Mouse (Mus musculus): Measurements from ENCODE around the gene Zfp811. TPM values are rescaled to one million over a fixed set of nuclear protein-coding genes. Genes with fewer than 3 reads are reported as not detected.

The Zfp811 gene
- polyA plus RNA-seq, 1 experiment from 2014 or later: 0.88 TPM

DNA sequence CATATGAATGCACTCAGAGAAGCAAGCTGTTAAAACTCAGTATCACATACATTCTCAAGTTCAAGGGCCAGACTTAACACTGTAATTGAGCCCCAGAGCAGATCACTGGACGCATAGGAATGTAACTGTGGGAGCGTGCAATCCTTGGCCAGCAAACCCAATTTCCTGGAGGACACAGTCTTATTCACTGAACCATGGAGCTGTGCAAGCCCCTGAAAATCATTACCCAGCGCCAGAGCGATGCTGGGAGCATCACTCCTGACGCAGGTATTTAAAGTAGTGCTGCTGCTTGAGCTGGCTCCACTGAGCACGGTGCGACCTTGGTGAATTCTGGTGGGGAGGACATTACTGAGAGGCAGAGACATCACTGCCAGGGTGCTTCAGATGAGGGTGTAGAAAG, 4.4 kb upstream of the Zfp811 start:
- Histone ChIP-seq H3K4me3 (ENCODE audit: low read length) (no peak overlapping the region), H3K4me1 (ENCODE audit: control insufficient read depth, insufficient read depth, low read length) (peaks cover 6% of the 10 kb centered on the region; the same call in 1 of the 2 replicates), H3K27me3 (ENCODE audit: control insufficient read depth, insufficient read depth, low read length) (no peaks in the 10 kb centered on the region), H3K36me3 (ENCODE audit: control insufficient read depth, insufficient read depth) (peaks cover 12% of the 10 kb centered on the region), H3K4me2 (ENCODE audit: low read depth, low read length) (no peak overlapping the region), H3K9me3 (replicated peaks; ENCODE audit: control insufficient read depth, low read length) (no peaks in the 10 kb centered on the region), H3K9ac (ENCODE audit: low read length) (no peak overlapping the region), H3K27ac (ENCODE audit: low read length) (no peak overlapping the region)
- ATAC-seq (replicated peaks; ENCODE audit: extremely low read depth, insufficient read depth, low FRiP score): no peak
- 74% methylated on average over 7 of the region's 7 CpGs for WGBS

DNA sequence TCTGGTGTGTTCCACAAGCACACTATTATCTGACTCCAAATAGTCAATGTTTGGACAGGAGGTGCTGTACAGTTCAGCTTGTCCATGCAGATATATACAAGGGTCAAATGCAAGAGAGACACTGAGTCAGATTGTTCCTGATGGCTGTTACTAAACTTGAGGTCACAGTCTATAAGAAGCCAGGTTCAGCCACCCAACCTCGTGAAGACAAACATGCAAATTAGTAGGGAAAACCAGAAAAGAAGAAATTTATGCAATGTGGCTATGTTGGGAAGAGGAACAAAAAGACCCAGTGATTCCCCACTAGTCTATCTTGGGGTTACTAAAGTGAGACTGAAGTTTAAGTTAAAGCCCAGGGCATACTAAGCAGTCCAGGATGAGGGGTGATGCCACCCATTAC, 917 bp upstream of the Zfp811 start:
- 0 out of 2 replicates have a peak, but pooled peaks cover 3% of the 10 kb centered on the region for H3K27me3 ChIP-seq (ENCODE audit: control insufficient read depth, insufficient read depth, low read length)
- H3K4me1 ChIP-seq (ENCODE audit: control insufficient read depth, insufficient read depth, low read length): peaks cover 9% of the 10 kb centered on the region; the same call in 1 of the 2 replicates
- H3K4me2 ChIP-seq (ENCODE audit: low read depth, low read length): no peak overlapping the region
- H3K9me3 ChIP-seq (replicated peaks; ENCODE audit: control insufficient read depth, low read length): no peaks in the 10 kb centered on the region
- no peak overlapping the region for H3K27ac ChIP-seq (ENCODE audit: low read length)
- 38% methylated on average over 1 of the region's 1 CpGs for WGBS
- H3K4me3 ChIP-seq (ENCODE audit: low read length): no peak overlapping the region
- no peak for ATAC-seq (replicated peaks; ENCODE audit: extremely low read depth, insufficient read depth, low FRiP score)
- no peaks in the 10 kb centered on the region; the same call in 1 of the 2 replicates for H3K36me3 ChIP-seq (ENCODE audit: control insufficient read depth, insufficient read depth)
- no peak overlapping the region for H3K9ac ChIP-seq (ENCODE audit: low read length)

DNA sequence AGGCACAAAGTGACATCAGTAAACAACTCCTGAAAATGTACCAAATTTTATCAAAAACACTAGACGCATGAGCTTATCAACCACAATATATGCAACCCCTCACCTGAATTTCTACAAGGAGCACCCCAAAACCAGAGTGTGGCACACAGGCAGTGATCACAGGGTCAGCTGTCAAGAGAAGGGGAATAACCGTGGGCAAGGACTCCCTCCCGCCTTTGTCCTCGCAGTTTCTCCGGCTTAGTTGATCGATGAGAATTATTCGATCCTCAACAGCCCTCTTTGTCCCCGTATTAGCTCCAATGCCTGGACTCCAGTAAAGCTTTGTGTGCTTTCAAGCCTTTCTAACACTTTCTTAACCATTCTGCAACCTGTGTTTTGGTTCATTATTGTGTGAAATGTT, 810 bp downstream of the Zfp811 start:
- Histone ChIP-seq H3K27me3 (ENCODE audit: control insufficient read depth, insufficient read depth, low read length) (0 out of 2 replicates have a peak, but pooled peaks cover 3% of the 10 kb centered on the region), H3K4me1 (ENCODE audit: control insufficient read depth, insufficient read depth, low read length) (peaks cover 9% of the 10 kb centered on the region; the same call in 1 of the 2 replicates), H3K4me2 (ENCODE audit: low read depth, low read length) (peak overlapping the region; percentile 73), H3K36me3 (ENCODE audit: control insufficient read depth, insufficient read depth) (no peaks in the 10 kb centered on the region), H3K9me3 (replicated peaks; ENCODE audit: control insufficient read depth, low read length) (no peaks in the 10 kb centered on the region), H3K9ac (ENCODE audit: low read length) (peak overlapping the region; percentile 41; the same call in 1 of the 2 replicates), H3K4me3 (ENCODE audit: low read length) (peak overlapping the region; percentile 53), H3K27ac (ENCODE audit: low read length) (no peak overlapping the region)
- ATAC-seq (replicated peaks; ENCODE audit: extremely low read depth, insufficient read depth, low FRiP score): no peak
- WGBS: 13% methylated on average over 8 of the region's 8 CpGs

DNA sequence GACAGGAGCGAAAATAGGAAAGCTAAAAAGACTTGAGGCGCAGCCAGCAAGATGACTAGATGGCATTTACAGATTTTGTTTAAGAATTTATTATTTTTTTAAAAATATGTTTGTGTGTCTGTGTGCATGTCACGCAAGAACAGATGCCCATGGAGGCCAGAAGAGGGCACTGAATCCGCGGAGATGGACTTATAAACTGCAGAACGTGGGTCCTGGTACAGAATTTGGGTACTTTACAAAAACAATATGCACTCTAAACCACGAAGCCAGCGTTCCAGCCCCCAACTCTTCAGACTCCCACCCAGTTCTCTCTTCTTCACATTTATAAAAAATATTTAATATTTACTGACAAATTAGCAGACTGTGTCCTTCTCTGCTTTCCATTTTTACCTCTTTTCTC, 20.5 kb downstream of the Zfp811 start:
- Histone ChIP-seq H3K9me3 (replicated peaks; ENCODE audit: control insufficient read depth, low read length) (no peaks in the 10 kb centered on the region), H3K4me3 (ENCODE audit: low read length) (no peak overlapping the region), H3K4me2 (ENCODE audit: low read depth, low read length) (no peak overlapping the region), H3K4me1 (ENCODE audit: control insufficient read depth, insufficient read depth, low read length) (peaks cover 19% of the 10 kb centered on the region), H3K27me3 (ENCODE audit: control insufficient read depth, insufficient read depth, low read length) (no peaks in the 10 kb centered on the region), H3K9ac (ENCODE audit: low read length) (no peak overlapping the region), H3K27ac (ENCODE audit: low read length) (no peak overlapping the region), H3K36me3 (ENCODE audit: control insufficient read depth, insufficient read depth) (peaks cover 7% of the 10 kb centered on the region)
- WGBS: 71% methylated on average over 8 of the region's 8 CpGs
- no peak for ATAC-seq (replicated peaks; ENCODE audit: extremely low read depth, insufficient read depth, low FRiP score)

DNA sequence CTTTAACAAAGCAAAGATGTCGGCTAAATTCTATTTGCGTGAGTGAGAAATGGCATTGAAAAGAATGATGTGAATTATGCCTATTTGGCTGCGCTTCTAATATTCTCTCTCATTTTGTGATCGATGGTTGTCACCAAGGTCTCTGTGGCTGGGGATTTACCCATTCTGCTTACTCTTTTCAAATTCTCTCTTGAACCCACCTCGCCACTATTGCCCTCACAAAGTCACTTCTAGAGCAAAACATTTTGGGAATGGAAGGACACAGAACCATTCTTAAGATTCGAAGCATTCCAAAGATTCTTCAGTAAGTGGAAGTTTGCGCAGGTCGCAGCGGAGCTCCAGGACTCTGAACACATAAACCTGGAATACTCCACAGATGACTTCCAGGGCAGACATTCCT, 21.2 kb downstream of the Zfp811 start:
- H3K9me3 ChIP-seq (replicated peaks; ENCODE audit: control insufficient read depth, low read length): no peaks in the 10 kb centered on the region
- peak overlapping the region; percentile 82 for H3K4me2 ChIP-seq (ENCODE audit: low read depth, low read length)
- H3K4me3 ChIP-seq (ENCODE audit: low read length): peak overlapping the region; percentile 90
- WGBS: 4% methylated on average over 9 of the region's 9 CpGs
- H3K27me3 ChIP-seq (ENCODE audit: control insufficient read depth, insufficient read depth, low read length): no peaks in the 10 kb centered on the region
- ATAC-seq (replicated peaks; ENCODE audit: extremely low read depth, insufficient read depth, low FRiP score): no peak
- peak overlapping the region; percentile 47 for H3K9ac ChIP-seq (ENCODE audit: low read length)
- H3K4me1 ChIP-seq (ENCODE audit: control insufficient read depth, insufficient read depth, low read length): peaks cover 19% of the 10 kb centered on the region
- peak overlapping the region; percentile 31; the same call in 1 of the 2 replicates for H3K27ac ChIP-seq (ENCODE audit: low read length)
- H3K36me3 ChIP-seq (ENCODE audit: control insufficient read depth, insufficient read depth): peaks cover 13% of the 10 kb centered on the region

DNA sequence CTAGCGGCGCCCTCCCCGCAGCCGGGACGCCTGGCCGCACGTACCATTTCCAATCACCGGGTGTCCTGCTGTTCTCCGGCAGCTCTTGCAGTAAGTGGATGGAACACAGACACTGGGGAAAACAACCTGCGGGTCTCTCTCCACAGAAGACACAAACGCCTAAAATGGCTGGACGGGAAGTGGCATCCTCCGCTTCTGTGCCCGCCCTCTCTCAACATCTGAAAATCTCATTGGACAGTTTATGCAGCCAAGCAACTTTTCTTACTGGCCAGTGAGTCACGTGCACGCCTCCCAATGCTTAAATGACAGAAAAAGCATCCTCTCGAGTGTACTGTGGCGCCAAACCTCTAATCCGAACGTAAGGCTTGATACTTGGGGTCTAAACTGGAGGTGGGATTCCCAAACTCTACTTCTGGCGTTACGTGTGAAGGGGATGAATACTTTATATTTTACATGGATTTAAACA, 21.6 kb downstream of the Zfp811 start, which contains the start of gene Zfp871:
TSS of gene Zfp871 (minus strand) at position 194 of the 466 bp plus-strand sequence.
- Histone ChIP-seq H3K4me3 (ENCODE audit: low read length) (peak within 1 kb of the TSS; percentile 90), H3K4me2 (ENCODE audit: low read depth, low read length) (peak within 1 kb of the TSS; percentile 82), H3K36me3 (ENCODE audit: control insufficient read depth, insufficient read depth) (peaks cover 16% of the 10 kb centered on the region), H3K27me3 (ENCODE audit: control insufficient read depth, insufficient read depth, low read length) (no peaks in the 10 kb centered on the region), H3K27ac (ENCODE audit: low read length) (peak within 1 kb of the TSS; percentile 98), H3K9me3 (replicated peaks; ENCODE audit: control insufficient read depth, low read length) (0 out of 2 replicates have a peak, but pooled peaks cover 2% of the 10 kb centered on the region), H3K9ac (ENCODE audit: low read length) (peak within 1 kb of the TSS; percentile 97), H3K4me1 (ENCODE audit: control insufficient read depth, insufficient read depth, low read length) (peaks cover 19% of the 10 kb centered on the region)
- WGBS: under 1% methylated on average over 22 of the region's 22 CpGs
- ATAC-seq (replicated peaks; ENCODE audit: extremely low read depth, insufficient read depth, low FRiP score): peak; percentile 98

DNA sequence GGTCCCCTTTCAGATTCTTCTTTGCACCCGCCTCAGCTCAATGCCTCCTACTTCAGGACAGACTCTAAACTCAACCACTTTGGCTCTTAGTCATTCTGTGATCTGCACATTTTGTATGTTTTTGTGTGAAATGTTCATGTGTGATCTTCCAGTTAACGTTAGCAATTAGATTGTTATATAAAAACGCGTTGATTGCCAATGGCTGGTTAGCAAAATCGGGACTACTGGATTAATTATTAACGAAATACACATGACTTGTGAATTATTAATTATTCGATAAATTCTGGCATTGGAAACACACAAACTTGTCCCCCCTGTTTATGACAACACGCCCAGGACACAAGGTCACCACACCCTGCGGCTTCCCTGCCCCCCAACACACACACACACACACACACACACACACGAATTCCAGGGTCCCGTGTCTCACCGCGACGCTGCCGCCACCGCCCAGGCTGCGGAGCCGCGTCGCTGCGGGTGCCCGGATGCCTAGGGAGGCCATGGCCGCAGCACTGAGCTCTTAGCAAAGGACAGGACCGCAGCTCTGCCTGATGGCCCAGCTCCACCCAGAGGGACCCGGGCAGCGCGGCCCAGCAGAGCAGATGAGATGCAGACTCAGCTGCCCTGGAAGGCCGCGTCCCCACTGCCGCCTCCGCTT, 22.2 kb downstream of the Zfp811 start:
- ATAC-seq (replicated peaks; ENCODE audit: extremely low read depth, insufficient read depth, low FRiP score): peak; percentile 82
- H3K4me3 ChIP-seq (ENCODE audit: low read length): peak overlapping the region; percentile 90

DNA sequence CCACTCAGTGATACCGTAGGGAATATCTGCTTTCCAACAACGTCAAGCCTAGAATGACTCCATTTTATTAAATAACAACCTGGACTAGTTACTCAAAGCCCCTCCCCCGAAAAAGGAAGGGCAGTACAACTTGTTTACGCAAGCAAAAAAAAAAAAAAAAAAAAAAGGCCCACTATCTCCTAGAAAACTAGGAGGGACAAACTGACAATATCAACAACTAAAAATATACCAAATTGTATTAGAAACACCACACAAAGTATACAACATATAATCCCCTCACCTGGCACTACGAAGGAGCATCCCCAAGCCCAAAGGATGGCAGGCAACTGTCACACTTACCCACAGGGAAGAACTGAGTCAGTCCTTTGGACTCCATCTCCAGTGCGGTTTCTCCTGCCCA, 22.8 kb downstream of the Zfp811 start:
- Histone ChIP-seq H3K4me2 (ENCODE audit: low read depth, low read length) (peak overlapping the region; percentile 76), H3K27me3 (ENCODE audit: control insufficient read depth, insufficient read depth, low read length) (no peaks in the 10 kb centered on the region), H3K36me3 (ENCODE audit: control insufficient read depth, insufficient read depth) (peaks cover 24% of the 10 kb centered on the region), H3K9ac (ENCODE audit: low read length) (peak overlapping the region; percentile 97), H3K9me3 (replicated peaks; ENCODE audit: control insufficient read depth, low read length) (0 out of 2 replicates have a peak, but pooled peaks cover 2% of the 10 kb centered on the region), H3K4me1 (ENCODE audit: control insufficient read depth, insufficient read depth, low read length) (peaks cover 19% of the 10 kb centered on the region), H3K27ac (ENCODE audit: low read length) (no peak overlapping the region), H3K4me3 (ENCODE audit: low read length) (peak overlapping the region; percentile 90)
- ATAC-seq (replicated peaks; ENCODE audit: extremely low read depth, insufficient read depth, low FRiP score): no peak
- 47% methylated on average over 6 of the region's 6 CpGs for WGBS

More for the DNA sequence above, 22.2 kb downstream of the Zfp811 start:
- H3K27ac ChIP-seq (ENCODE audit: low read length): peak overlapping the region; percentile 98
- peaks cover 22% of the 10 kb centered on the region for H3K36me3 ChIP-seq (ENCODE audit: control insufficient read depth, insufficient read depth)
- peak overlapping the region; percentile 76 for H3K4me2 ChIP-seq (ENCODE audit: low read depth, low read length)
- under 1% methylated on average over 31 of the region's 31 CpGs for WGBS
- peak overlapping the region; percentile 97 for H3K9ac ChIP-seq (ENCODE audit: low read length)
- no peaks in the 10 kb centered on the region for H3K27me3 ChIP-seq (ENCODE audit: control insufficient read depth, insufficient read depth, low read length)
- peaks cover 19% of the 10 kb centered on the region for H3K4me1 ChIP-seq (ENCODE audit: control insufficient read depth, insufficient read depth, low read length)
- 0 out of 2 replicates have a peak, but pooled peaks cover 2% of the 10 kb centered on the region for H3K9me3 ChIP-seq (replicated peaks; ENCODE audit: control insufficient read depth, low read length)

DNA sequence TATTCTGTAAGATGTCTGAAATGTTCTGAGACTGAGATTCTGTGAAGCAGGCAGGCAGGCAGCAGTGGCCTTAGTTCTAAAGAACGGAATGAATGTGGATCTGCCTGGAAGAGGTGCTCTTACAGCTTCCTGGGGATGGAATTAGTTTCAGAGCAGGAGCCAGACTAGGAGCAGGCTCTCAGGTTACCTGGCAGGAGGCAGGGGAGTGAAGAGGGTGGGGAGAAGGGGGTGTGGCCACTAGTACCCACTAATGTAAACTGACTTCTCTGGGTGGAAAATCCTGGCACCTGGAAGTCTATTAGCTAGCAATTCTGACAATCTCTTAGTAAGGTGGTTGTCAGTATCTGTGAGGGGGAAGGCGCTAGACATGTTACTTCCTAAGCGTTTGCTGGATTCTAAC, 24.1 kb downstream of the Zfp811 start:
- Histone ChIP-seq H3K27me3 (ENCODE audit: control insufficient read depth, insufficient read depth, low read length) (no peaks in the 10 kb centered on the region), H3K4me2 (ENCODE audit: low read depth, low read length) (no peak overlapping the region), H3K4me3 (ENCODE audit: low read length) (no peak overlapping the region), H3K9ac (ENCODE audit: low read length) (0 out of 2 replicates have a peak overlapping the region, but pooled peaks have one; percentile 40), H3K4me1 (ENCODE audit: control insufficient read depth, insufficient read depth, low read length) (peaks cover 19% of the 10 kb centered on the region), H3K36me3 (ENCODE audit: control insufficient read depth, insufficient read depth) (peaks cover 24% of the 10 kb centered on the region), H3K9me3 (replicated peaks; ENCODE audit: control insufficient read depth, low read length) (0 out of 2 replicates have a peak, but pooled peaks cover 2% of the 10 kb centered on the region), H3K27ac (ENCODE audit: low read length) (no peak overlapping the region)
- 76% methylated on average over 3 of the region's 3 CpGs for WGBS
- ATAC-seq (replicated peaks; ENCODE audit: extremely low read depth, insufficient read depth, low FRiP score): no peak
